Mouse (Mus musculus) heart, embryonic 11.5 days (tissue): ENCODE results near the gene Nme7. TPM values are rescaled to one million over a fixed set of nuclear protein-coding genes. Genes with fewer than 3 reads are reported as not detected.

ENCODE experiments used
- ATAC-seq: fragments of 200-750 bp; cut with Nextera tagmentation; replicated peaks from 2 replicates; pipeline ENCODE4 v1.8.0; 2017; ENCODE audit warnings: moderate library complexity; ENCODE audit not compliant: insufficient number of reproducible peaks, low FRiP score, low TSS enrichment
- H3K27ac ChIP-seq: fragments of 300-500 bp; sonication (generic); 2 replicates; pipeline ENCODE4 v1.5.1; 2014; ENCODE audit warnings: mild to moderate bottlenecking, low read depth, low read length
- H3K27me3 ChIP-seq: fragments of 300-500 bp; sonication (generic); 2 replicates; pipeline ENCODE4 v1.6.1; 2014; ENCODE audit warnings: mild to moderate bottlenecking, low read length, mixed read lengths; ENCODE audit not compliant: control insufficient read depth, insufficient read depth
- H3K36me3 ChIP-seq: fragments of 300-500 bp; sonication (generic); 2 replicates; pipeline ENCODE4 v1.6.1; 2014; ENCODE audit warnings: mild to moderate bottlenecking, low read length, moderate library complexity, mixed read lengths; ENCODE audit not compliant: control insufficient read depth, insufficient read depth
- H3K4me1 ChIP-seq: fragments of 300-500 bp; sonication (generic); 2 replicates; pipeline ENCODE4 v1.6.1; 2014; ENCODE audit warnings: low read length; ENCODE audit not compliant: control insufficient read depth, insufficient read depth
- H3K4me2 ChIP-seq: fragments of 300-500 bp; sonication (generic); 2 replicates; pipeline ENCODE4 v1.6.1; 2014; ENCODE audit warnings: mild to moderate bottlenecking, moderate library complexity
- H3K4me3 ChIP-seq: fragments of 300-500 bp; sonication (generic); 2 replicates; pipeline ENCODE4 v1.5.1; 2014; ENCODE audit warnings: low read depth, low read length
- H3K9ac ChIP-seq: fragments of 300-500 bp; sonication (generic); 2 replicates; pipeline ENCODE4 v1.6.1; 2014; ENCODE audit warnings: mild to moderate bottlenecking, low read depth, low read length, moderate library complexity
- H3K9me3 ChIP-seq: fragments of 300-500 bp; sonication (generic); replicated peaks from 2 replicates; pipeline ENCODE4 v1.6.1; 2016; ENCODE audit warnings: low read length; ENCODE audit not compliant: control insufficient read depth
- WGBS: fragments of 180-500 bp; shearing (Covaris S2); extraction: QIAGEN DNeasy Blood & Tissue Kit; methylation state at CpG from one replicate; pipeline ENCODE4 v1.1.7; 2014; ENCODE audit not compliant: insufficient replicate concordance; 5-methylcytosine and 5-hydroxymethylcytosine counted together
- polyA plus RNA-seq: library from polyadenylated mRNA; unstranded; fragments of >200 nt; fragmentation: Nextera tagmentation; extraction: Ambion mirVana; gene quantifications from 2 replicates; pipeline ENCODE4 v1.2.1, GENCODE M21; 2014

The Nme7 gene
- polyA plus RNA-seq, 1 experiment from 2014 or later: 22.2 TPM

DNA sequence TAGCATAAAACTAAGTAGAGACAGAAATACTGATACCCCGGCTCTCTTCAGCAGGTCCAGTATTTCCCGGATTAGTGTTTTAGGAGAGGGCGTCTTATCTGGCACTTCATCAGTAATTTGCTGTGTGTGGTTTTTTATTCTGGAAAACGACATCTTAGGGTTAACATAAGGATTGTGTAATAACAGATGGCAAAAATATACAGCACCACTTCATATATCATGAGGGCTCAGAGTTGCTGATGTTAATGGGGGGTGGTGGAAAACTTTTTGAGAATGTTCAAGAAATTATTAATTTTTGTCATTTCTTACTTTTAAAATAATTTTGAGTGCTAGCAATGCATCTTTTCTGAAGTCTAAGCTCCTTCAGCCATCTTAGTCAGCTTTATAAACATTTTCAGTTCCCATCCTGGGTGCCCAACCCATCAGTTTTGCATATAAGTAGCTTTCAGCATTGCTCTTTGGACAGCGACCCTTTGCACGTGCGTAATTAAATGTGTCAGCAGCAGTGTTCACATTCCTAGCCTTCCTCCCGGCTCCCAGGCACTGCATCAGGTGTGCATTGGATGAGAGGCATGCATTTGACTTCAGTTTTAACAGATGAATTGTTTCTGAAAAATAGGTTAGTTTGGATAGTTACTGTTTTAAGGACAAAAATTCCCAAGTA lies 19.2 kb downstream of the Nme7 start:
- Histone ChIP-seq H3K27ac (no peak overlapping the region), H3K4me2 (no peak overlapping the region), H3K36me3 (no peaks in the 10 kb centered on the region), H3K4me1 (peaks cover 12% of the 10 kb centered on the region), H3K9ac (no peak overlapping the region), H3K9me3 (no peaks in the 10 kb centered on the region), H3K4me3 (no peak overlapping the region), H3K27me3 (no peaks in the 10 kb centered on the region)
- WGBS: 70% methylated on average over 8 of the region's 8 CpGs
- ATAC-seq: no peak

DNA sequence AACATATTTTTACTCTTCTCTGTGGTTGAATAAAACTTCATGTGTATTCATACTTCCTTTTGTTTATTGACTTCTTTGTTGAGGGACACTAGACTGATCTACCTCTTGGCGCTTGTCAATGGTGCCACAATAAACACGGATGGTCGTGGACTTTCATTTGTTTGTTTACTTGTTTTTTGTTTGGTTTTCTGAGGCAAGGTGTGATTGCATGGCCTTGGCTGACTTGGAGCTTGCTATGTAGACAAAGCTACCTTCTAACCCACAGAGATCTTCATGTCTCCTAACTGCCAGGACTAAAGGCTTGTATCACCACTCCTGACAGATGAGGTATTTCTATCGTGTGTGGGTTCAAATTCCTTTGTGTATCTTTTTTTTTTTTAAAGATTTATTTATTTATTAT lies 20.3 kb downstream of the Nme7 start:
- Histone ChIP-seq H3K4me1 (peaks cover 12% of the 10 kb centered on the region), H3K4me2 (no peak overlapping the region), H3K9me3 (no peaks in the 10 kb centered on the region), H3K4me3 (no peak overlapping the region), H3K36me3 (0 out of 2 replicates have a peak, but pooled peaks cover 2% of the 10 kb centered on the region), H3K9ac (no peak overlapping the region), H3K27ac (no peak overlapping the region), H3K27me3 (no peaks in the 10 kb centered on the region)
- no peak for ATAC-seq
- WGBS: 83% methylated on average over 4 of the region's 4 CpGs

DNA sequence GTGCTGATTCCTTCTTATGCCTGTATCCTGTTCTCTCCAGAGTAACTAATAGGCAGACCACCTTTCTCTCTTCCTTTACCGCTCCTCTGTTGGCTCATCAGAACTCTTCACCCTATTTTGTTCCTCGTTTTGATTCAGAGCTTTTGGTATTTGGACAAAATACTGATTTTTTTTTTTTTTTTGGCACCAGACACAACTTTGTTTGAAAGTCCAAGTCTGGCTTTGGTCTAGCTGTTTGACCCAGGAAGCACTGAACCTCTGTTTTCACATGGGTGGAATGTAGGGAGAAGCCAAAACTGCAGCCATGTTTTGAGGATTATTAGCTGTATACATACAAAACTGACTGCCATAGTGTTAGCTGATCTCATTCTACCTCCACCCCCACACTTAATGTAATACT lies 21.0 kb downstream of the Nme7 start:
- Histone ChIP-seq H3K27ac (no peak overlapping the region), H3K27me3 (no peaks in the 10 kb centered on the region), H3K4me2 (no peak overlapping the region), H3K9ac (no peak overlapping the region), H3K36me3 (0 out of 2 replicates have a peak, but pooled peaks cover 2% of the 10 kb centered on the region), H3K4me3 (no peak overlapping the region), H3K9me3 (no peaks in the 10 kb centered on the region), H3K4me1 (peaks cover 7% of the 10 kb centered on the region)
- ATAC-seq: no peak
- WGBS: 84% methylated on average over 2 of the region's 2 CpGs

DNA sequence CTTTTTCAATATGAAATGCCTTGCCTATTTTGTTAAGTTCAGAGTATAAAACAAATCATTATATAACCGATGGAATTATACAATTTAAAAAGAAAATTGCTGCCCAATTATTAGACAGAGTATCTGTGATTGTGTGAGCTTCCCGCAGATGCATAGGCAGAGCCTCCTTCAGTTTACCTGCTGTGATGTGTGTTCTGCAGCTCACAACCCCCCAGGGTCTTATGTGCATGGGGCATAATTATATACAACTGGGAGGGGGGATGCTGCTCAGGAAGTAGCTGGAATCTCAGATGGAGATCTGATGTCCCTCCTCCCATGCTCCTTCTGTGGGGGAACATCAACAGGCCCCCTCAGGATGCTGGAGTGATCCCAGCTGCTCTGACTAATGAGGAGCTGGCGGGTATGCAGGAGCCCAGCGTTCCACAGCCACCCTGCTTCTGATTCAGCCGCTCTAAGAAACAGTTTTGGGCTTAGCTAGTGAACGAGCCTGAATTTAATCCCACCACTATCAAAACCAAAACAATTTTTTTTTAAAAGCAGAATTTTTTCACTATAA lies 22.8 kb downstream of the Nme7 start:
- H3K4me2 ChIP-seq: no peak overlapping the region
- H3K4me3 ChIP-seq: no peak overlapping the region
- H3K4me1 ChIP-seq: no peaks in the 10 kb centered on the region; the same call in 1 of the 2 replicates
- no peaks in the 10 kb centered on the region for H3K27me3 ChIP-seq
- H3K27ac ChIP-seq: no peak overlapping the region
- WGBS: 61% methylated on average over 6 of the region's 6 CpGs
- 0 out of 2 replicates have a peak, but pooled peaks cover 2% of the 10 kb centered on the region for H3K36me3 ChIP-seq
- no peak for ATAC-seq
- no peak overlapping the region for H3K9ac ChIP-seq
- no peaks in the 10 kb centered on the region for H3K9me3 ChIP-seq

DNA sequence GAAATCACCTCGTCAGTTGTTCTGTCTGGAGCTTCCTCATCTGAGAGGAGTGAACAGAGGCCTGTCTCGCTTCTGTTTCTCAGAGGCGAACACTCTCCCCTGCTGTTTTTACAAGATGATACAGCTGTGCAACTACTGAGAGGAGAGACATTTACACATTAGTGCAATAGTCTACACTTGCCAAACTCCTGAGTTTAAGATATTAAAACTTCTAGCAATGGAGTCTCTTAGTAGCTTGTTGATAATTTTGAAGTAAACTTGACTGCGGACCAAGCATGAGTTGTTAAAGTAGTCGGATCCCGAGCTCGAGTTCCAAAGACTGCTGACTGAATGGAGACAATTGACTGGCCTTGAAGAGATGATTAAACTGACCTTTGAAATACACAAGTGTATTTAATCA lies 23.8 kb downstream of the Nme7 start:
- WGBS: 80% methylated on average over 7 of the region's 7 CpGs

DNA sequence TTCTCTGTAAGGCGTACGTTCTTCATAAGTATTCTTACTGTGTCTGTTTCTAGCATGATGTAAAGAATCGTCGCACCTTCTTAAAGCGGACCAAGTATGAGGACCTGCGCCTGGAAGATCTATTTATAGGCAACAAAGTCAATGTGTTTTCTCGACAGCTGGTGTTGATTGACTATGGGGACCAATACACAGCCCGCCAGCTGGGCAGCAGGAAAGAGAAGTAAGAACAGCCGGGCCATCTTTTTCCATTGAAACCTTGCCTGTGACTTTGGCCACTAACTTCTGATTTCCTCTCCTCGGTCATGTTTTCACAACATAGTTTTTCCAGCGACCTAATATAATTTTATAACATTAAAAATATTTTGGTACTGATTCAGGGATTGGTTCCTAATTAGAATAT lies 28.6 kb downstream of the Nme7 start:
- WGBS: 62% methylated on average over 11 of the region's 11 CpGs
- Histone ChIP-seq H3K27ac (no peak overlapping the region), H3K4me3 (no peak overlapping the region), H3K9ac (no peak overlapping the region), H3K9me3 (no peaks in the 10 kb centered on the region), H3K36me3 (peaks cover 5% of the 10 kb centered on the region; the same call in 1 of the 2 replicates), H3K4me1 (no peaks in the 10 kb centered on the region; the same call in 1 of the 2 replicates), H3K27me3 (no peaks in the 10 kb centered on the region), H3K4me2 (no peak overlapping the region)
- no peak for ATAC-seq

More for the DNA sequence above, 23.8 kb downstream of the Nme7 start:
- H3K4me1 ChIP-seq: no peaks in the 10 kb centered on the region; the same call in 1 of the 2 replicates
- H3K9ac ChIP-seq: no peak overlapping the region
- H3K4me3 ChIP-seq: no peak overlapping the region
- H3K9me3 ChIP-seq: no peaks in the 10 kb centered on the region
- no peak for ATAC-seq
- H3K4me2 ChIP-seq: no peak overlapping the region
- no peaks in the 10 kb centered on the region for H3K27me3 ChIP-seq
- H3K27ac ChIP-seq: no peak overlapping the region
- 0 out of 2 replicates have a peak, but pooled peaks cover 2% of the 10 kb centered on the region for H3K36me3 ChIP-seq

DNA sequence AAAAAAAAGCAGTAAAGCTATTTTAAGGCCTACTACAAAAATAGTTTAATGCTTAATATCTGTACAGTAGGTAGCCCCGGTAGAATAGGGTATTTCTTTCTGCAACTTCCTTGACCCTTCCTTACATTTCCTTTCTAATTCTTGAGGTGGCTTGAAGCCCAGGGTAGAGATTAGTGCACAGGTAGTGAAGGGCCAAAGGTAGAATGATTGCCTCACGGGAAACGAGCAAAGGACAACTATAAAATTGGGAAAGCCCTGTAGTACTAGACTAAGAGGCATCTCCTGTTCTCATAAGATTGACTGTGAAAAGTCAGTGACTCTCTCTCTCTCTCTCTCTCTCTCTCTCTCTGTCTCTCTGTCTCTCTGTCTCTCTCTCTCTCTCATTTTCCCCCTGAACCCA lies 31.5 kb downstream of the Nme7 start:
- Histone ChIP-seq H3K4me1 (no peaks in the 10 kb centered on the region; the same call in 1 of the 2 replicates), H3K9me3 (no peaks in the 10 kb centered on the region), H3K27ac (no peak overlapping the region), H3K4me3 (no peak overlapping the region), H3K9ac (no peak overlapping the region), H3K36me3 (peaks cover 3% of the 10 kb centered on the region; the same call in 1 of the 2 replicates), H3K4me2 (no peak overlapping the region), H3K27me3 (no peaks in the 10 kb centered on the region)
- WGBS: 88% methylated on average over 3 of the region's 3 CpGs
- ATAC-seq: no peak

DNA sequence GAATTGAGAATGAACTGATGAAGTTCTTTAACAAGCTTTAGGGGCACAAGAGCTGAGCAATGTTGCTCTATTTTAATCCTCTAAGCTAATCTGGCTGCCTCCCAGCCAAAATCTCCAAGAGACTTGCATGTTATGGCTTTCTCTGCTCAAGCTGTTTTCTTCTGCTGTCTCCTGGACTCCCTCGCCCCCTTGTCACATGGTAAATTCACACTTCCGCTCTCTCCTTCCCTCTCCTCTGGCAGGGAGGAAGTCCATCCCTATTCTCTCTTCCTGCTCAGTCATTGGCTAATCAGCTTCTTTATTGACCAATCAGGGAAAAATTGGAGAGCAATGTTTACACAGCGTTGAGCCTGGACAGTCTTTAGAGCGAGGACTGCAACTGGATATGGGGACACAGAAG lies 31.9 kb downstream of the Nme7 start:
- no peak overlapping the region for H3K4me2 ChIP-seq
- H3K9me3 ChIP-seq: no peaks in the 10 kb centered on the region
- H3K36me3 ChIP-seq: peaks cover 3% of the 10 kb centered on the region; the same call in 1 of the 2 replicates
- H3K9ac ChIP-seq: no peak overlapping the region
- no peak overlapping the region for H3K4me3 ChIP-seq
- no peaks in the 10 kb centered on the region; the same call in 1 of the 2 replicates for H3K4me1 ChIP-seq
- H3K27ac ChIP-seq: no peak overlapping the region
- 76% methylated on average over 4 of the region's 4 CpGs for WGBS
- ATAC-seq: no peak
- no peaks in the 10 kb centered on the region for H3K27me3 ChIP-seq

DNA sequence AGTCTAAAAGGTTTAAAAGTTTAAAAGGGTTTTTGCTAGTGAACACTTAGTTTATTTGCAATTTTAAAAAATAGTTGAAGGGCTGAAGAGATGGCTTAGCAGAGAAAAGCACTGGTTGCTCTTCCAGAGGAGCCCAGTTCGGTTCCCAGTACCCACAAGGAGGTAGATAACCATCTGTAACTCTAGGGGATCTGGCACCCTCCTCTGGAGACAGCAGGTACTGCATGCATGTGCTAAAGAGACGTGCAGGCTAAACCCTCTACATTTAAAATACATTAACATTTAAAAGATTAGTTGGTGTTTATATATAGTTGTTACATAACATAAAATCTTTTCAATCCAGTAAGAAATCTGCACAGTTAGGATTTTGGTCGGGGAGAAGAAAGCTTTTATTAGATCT lies 38.2 kb downstream of the Nme7 start:
- Histone ChIP-seq H3K9me3 (no peaks in the 10 kb centered on the region), H3K4me1 (no peaks in the 10 kb centered on the region), H3K4me3 (no peak overlapping the region), H3K36me3 (no peaks in the 10 kb centered on the region), H3K4me2 (no peak overlapping the region), H3K9ac (no peak overlapping the region), H3K27me3 (no peaks in the 10 kb centered on the region), H3K27ac (no peak overlapping the region)
- WGBS: 80% methylated on average over 3 of the region's 3 CpGs
- no peak for ATAC-seq
